Mouse (Mus musculus) lung, postnatal 0 days (tissue): Measurements from ENCODE around the gene Smim5. TPM values are rescaled to one million over a fixed set of nuclear protein-coding genes. Genes with fewer than 3 reads are reported as not detected.

Experiments
- ATAC-seq: fragments of 200-750 bp; cut with Nextera tagmentation; 2 replicates; pipeline ENCODE4 v1.8.0; 2017; ENCODE audit warnings: moderate library complexity
- DNase-seq: peaks from one replicate; pipeline ENCODE4 v3.0.0-alpha.2; 2016; ENCODE audit warnings: low spot score
- H3K27ac ChIP-seq: fragments of 300-500 bp; sonication (generic); 2 replicates; pipeline ENCODE4 v1.5.1; 2014; ENCODE audit warnings: antibody characterized with exemption, mild to moderate bottlenecking, low read length, mixed read lengths
- H3K27me3 ChIP-seq: fragments of 300-500 bp; sonication (generic); replicated peaks from 2 replicates; pipeline ENCODE4 v1.6.1; 2014; ENCODE audit warnings: low read length, mixed read lengths; ENCODE audit not compliant: insufficient read depth
- H3K36me3 ChIP-seq: fragments of 300-500 bp; sonication (generic); 2 replicates; pipeline ENCODE4 v1.6.1; 2014; ENCODE audit warnings: low read length, mixed read lengths; ENCODE audit not compliant: insufficient read depth
- H3K4me1 ChIP-seq: fragments of 300-500 bp; sonication (generic); 2 replicates; pipeline ENCODE4 v1.6.1; 2014; ENCODE audit warnings: antibody characterized with exemption, low read depth, low read length, mixed read lengths; ENCODE audit not compliant: insufficient read depth
- H3K4me2 ChIP-seq: fragments of 300-500 bp; sonication (generic); replicated peaks from 2 replicates; pipeline ENCODE4 v1.6.1; 2014; ENCODE audit warnings: low read depth, mild to moderate bottlenecking, low read length, moderate library complexity, mixed read lengths
- H3K4me3 ChIP-seq: fragments of 300-500 bp; sonication (generic); 2 replicates; pipeline ENCODE4 v1.5.1; 2014; ENCODE audit warnings: low read depth, low read length
- H3K9ac ChIP-seq: fragments of 300-500 bp; sonication (generic); replicated peaks from 2 replicates; pipeline ENCODE4 v1.6.1; 2014; ENCODE audit warnings: low read depth, mild to moderate bottlenecking
- H3K9me3 ChIP-seq: fragments of 300-500 bp; sonication (generic); 2 replicates; pipeline ENCODE4 v1.6.1; 2016; ENCODE audit warnings: low read length, mixed read lengths
- CTCF ChIP-seq: IDR thresholded peaks from 2 replicates; pipeline ENCODE4 v1.5.1; 2016; ENCODE audit warnings: antibody characterized with exemption, mild to moderate bottlenecking
- EP300 ChIP-seq: IDR thresholded peaks from 2 replicates; pipeline ENCODE4 v1.6.1; 2016; ENCODE audit warnings: antibody characterized with exemption, mild to moderate bottlenecking, control low read depth
- WGBS: fragments of 180-500 bp; shearing (Covaris S2); extraction: QIAGEN DNeasy Blood & Tissue Kit; methylation state at CpG from one replicate; pipeline ENCODE4 v1.1.7; 2014; 5-methylcytosine and 5-hydroxymethylcytosine counted together
- polyA plus RNA-seq: library from polyadenylated mRNA; unstranded; fragments of >200 nt; fragmentation: Nextera tagmentation; extraction: Ambion mirVana; gene quantifications from 2 replicates; pipeline ENCODE4 v1.2.1, GENCODE M21; 2015

Smim5 gene
- polyA plus RNA-seq, 1 experiment from 2014 or later, result 25.8 TPM

DNA sequence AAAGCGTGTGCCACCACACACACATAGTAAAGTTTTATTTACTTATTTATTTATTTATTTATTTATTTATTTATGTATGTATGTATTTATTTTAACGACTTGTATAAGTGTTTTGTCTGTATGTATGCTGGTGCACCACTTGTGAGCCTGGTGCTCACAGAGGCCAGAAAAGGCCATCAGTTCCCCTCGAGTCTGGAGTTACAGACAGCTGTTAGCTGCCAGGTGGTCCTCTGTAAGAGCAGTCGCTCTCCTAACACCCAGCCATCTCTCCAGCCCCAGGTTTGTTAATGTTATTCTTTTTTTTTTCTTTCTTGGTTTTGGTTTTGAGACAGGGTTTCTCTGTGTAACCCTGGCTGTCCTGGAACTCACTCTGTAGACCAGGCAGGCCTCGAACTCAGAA, 18.9 kb downstream of the Smim5 start:
- Histone ChIP-seq H3K27me3 (no peaks in the 10 kb centered on the region), H3K4me3 (no peak overlapping the region), H3K9ac (no peak overlapping the region), H3K27ac (no peak overlapping the region), H3K36me3 (no peaks in the 10 kb centered on the region), H3K4me2 (no peak overlapping the region), H3K9me3 (no peaks in the 10 kb centered on the region), H3K4me1 (no peaks in the 10 kb centered on the region)
- DNase-seq (no peak), ATAC-seq (no peak)
- no peak for TF ChIP-seq EP300
- TF ChIP-seq CTCF, result no peak
- 86% methylated on average over 5 of the region's 5 CpGs for WGBS

DNA sequence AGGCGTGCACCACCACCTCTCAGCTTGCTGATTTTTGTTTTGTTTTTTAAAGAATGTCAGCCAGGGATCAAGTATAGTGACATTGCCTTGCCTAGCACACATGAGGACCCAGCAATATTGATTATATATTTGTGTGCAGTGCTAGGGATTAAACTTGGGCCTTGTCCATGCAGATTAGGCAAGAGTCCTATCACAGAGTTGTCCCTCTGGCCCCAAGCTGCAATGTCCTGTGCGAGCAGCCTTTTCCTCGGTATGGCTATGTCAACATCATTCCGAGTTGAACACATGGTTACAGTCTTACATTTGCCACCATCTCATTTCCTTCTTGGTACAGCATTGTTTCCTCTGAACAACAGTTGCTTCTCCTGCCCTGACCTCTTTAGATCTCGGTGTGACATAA, 19.3 kb downstream of the Smim5 start:
- Histone ChIP-seq H3K27ac (no peak overlapping the region), H3K9ac (no peak overlapping the region), H3K4me2 (no peak overlapping the region), H3K27me3 (no peaks in the 10 kb centered on the region), H3K9me3 (no peaks in the 10 kb centered on the region), H3K4me1 (no peaks in the 10 kb centered on the region), H3K36me3 (no peaks in the 10 kb centered on the region), H3K4me3 (no peak overlapping the region)
- DNase-seq (no peak), ATAC-seq (no peak)
- TF ChIP-seq CTCF, result no peak
- TF ChIP-seq EP300, result no peak
- WGBS, result 85% methylated on average over 5 of the region's 5 CpGs

DNA sequence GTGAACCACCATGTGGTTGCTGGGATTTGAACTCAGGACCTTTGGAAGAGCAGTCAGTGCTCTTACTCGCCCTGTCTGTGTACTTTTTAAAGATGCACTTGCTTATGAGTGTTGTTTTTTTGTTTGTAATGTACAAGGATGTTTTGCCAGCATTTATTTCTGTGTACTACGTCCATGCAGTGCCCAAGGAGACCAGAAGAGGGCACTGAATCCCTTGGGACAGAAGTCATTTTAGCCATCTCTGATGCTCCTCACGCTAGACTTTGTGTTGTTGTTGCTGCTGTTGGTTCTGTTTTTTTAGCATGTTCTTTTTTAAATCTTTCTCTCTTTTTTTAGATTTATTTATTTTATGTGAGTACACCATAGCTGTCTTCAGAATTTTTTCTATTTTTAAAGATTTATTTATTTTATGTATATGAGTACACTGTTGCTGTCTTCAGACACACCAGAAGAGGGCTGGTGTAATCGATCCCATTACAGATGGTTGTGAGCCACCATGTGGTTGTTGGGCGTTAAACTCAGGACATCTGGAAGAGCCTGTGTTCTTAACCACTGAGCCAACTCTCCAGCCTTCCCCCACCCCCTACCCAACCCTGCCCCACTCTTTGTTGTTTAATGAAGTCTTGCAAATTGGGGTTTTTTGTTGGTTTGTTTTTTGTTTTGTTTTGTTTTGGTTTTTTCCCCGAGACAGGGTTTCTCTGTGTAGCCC, 20.5 kb downstream of the Smim5 start:
- 40% methylated on average over 6 of the region's 6 CpGs for WGBS
- Histone ChIP-seq H3K27ac (no peak overlapping the region), H3K36me3 (0 out of 2 replicates have a peak, but pooled peaks cover 2% of the 10 kb centered on the region), H3K4me1 (no peaks in the 10 kb centered on the region), H3K27me3 (no peaks in the 10 kb centered on the region), H3K4me2 (no peak overlapping the region), H3K9me3 (no peaks in the 10 kb centered on the region), H3K9ac (no peak overlapping the region), H3K4me3 (no peak overlapping the region)
- DNase-seq, result peak; percentile 74
- TF ChIP-seq EP300 (no peak), CTCF (peak; percentile 81)
- no peak for ATAC-seq

DNA sequence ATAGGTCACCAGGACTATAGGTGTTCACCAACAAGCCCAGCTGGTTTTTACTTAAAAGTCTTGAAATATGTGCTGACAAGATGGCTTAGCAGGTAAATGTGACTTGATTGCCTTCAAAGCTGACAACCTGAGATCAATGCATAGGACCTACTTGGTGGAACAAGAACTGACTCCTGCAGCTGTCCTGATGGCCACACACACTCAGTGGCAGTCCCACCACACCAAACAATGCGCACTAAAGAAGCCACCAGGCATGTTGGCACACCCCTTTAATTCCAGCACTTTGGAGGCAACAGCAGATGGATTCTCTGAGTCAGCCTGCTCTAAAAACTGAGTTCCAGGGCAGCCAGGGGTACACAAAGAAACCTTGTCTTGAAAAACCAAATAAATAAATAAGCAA, 22.2 kb downstream of the Smim5 start:
- Histone ChIP-seq H3K4me3 (no peak overlapping the region), H3K36me3 (0 out of 2 replicates have a peak, but pooled peaks cover 5% of the 10 kb centered on the region), H3K27me3 (no peaks in the 10 kb centered on the region), H3K4me1 (no peaks in the 10 kb centered on the region), H3K9me3 (no peaks in the 10 kb centered on the region), H3K9ac (no peak overlapping the region), H3K4me2 (no peak overlapping the region), H3K27ac (no peak overlapping the region)
- WGBS, result 100% methylated on average over 1 of the region's 1 CpGs
- DNase-seq (no peak), ATAC-seq (no peak)
- no peak for TF ChIP-seq CTCF
- TF ChIP-seq EP300, result no peak

DNA sequence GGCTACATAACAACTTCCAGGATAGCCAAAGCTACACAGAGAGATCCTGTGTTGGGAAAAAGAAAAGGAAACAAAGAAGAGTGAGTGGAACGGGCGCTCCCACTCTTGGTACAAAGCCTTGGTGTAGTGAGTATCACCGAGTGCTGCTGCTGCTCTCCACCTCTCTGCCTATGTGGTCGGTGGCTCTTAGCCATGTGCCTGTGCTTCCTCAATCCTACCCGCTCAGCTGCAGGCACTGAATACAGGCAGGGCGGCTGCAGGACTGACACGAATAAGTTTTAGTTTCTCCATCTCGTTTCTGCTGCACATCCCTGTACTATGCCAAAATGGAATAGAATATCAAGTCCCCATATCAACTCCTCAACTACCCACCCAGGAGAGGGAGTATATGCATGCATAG, 29.3 kb downstream of the Smim5 start:
- ATAC-seq, result no peak
- 88% methylated on average over 8 of the region's 8 CpGs for WGBS

DNA sequence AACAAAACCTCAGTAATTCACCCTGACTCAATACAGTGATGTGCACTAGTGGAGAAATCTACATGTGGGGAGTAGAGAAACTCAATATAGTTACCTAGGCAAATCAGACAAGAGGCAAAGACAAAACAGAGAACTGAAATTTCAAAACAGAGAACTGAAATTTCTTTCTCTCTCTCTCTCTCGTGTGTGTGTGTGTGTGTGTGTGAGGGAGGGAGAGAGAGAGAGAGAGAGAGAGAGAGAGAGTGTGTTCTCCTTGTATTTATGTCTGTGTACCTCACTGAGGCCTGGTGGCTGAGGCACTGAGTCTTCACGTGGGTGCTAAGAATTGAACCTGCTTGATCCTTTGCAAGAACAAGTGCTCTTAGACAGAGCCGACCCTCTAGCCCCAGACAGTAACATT, 30.1 kb downstream of the Smim5 start:
- H3K27ac ChIP-seq, result no peak overlapping the region
- WGBS, result 83% methylated on average over 2 of the region's 3 CpGs
- H3K4me1 ChIP-seq, result peaks cover 7% of the 10 kb centered on the region; the same call in 1 of the 2 replicates
- 0 out of 2 replicates have a peak, but pooled peaks cover 11% of the 10 kb centered on the region for H3K36me3 ChIP-seq
- H3K9ac ChIP-seq, result no peak overlapping the region
- TF ChIP-seq CTCF (no peak), EP300 (no peak)
- H3K4me2 ChIP-seq, result no peak overlapping the region
- no peak overlapping the region for H3K4me3 ChIP-seq
- H3K9me3 ChIP-seq, result no peaks in the 10 kb centered on the region
- DNase-seq (no peak), ATAC-seq (no peak)
- H3K27me3 ChIP-seq, result no peaks in the 10 kb centered on the region

More for the DNA sequence above, 29.3 kb downstream of the Smim5 start:
- H3K9me3 ChIP-seq, result no peaks in the 10 kb centered on the region
- no peak overlapping the region for H3K9ac ChIP-seq
- no peak for TF ChIP-seq CTCF
- no peak for TF ChIP-seq EP300
- no peak for DNase-seq
- H3K4me3 ChIP-seq, result no peak overlapping the region
- 0 out of 2 replicates have a peak, but pooled peaks cover 11% of the 10 kb centered on the region for H3K36me3 ChIP-seq
- no peak overlapping the region for H3K4me2 ChIP-seq
- no peaks in the 10 kb centered on the region for H3K27me3 ChIP-seq
- peaks cover 4% of the 10 kb centered on the region; the same call in 1 of the 2 replicates for H3K4me1 ChIP-seq
- no peak overlapping the region for H3K27ac ChIP-seq
